Mouse (Mus musculus): ENCODE results near the gene Tm4sf4. TPM values are rescaled to one million over a fixed set of nuclear protein-coding genes. Genes with fewer than 3 reads are reported as not detected.

Gene Tm4sf4
- polyA plus RNA-seq, 1 experiment from 2014 or later: 0.08 TPM

Other genes with a start within 250 kb of the Tm4sf4 start
- gene Tm4sf1, start 123.3 kb upstream of the Tm4sf4 start, polyA plus RNA-seq (2014; fragmentation: Nextera tagmentation; extraction: Ambion mirVana): 30.6 and 31.7 TPM in 2 replicates
- gene Wwtr1, start 150.6 kb downstream of the Tm4sf4 start, polyA plus RNA-seq (2014; fragmentation: Nextera tagmentation; extraction: Ambion mirVana): 10.1 and 11.2 TPM in 2 replicates
- gene Commd2, start 226.4 kb downstream of the Tm4sf4 start, polyA plus RNA-seq (2014; fragmentation: Nextera tagmentation; extraction: Ambion mirVana): 99.9 and 105 TPM in 2 replicates